Mouse (Mus musculus) lung, postnatal 0 days (tissue): ENCODE measurements around the gene Il1rl1.

Experiments
- CTCF ChIP-seq: IDR thresholded peaks from 2 replicates; pipeline ENCODE4 v1.5.1; 2016; ENCODE audit warnings: antibody characterized with exemption, mild to moderate bottlenecking
- EP300 ChIP-seq: IDR thresholded peaks from 2 replicates; pipeline ENCODE4 v1.6.1; 2016; ENCODE audit warnings: antibody characterized with exemption, mild to moderate bottlenecking, control low read depth

- TF ChIP-seq EP300 (no peak), CTCF (no peak)
Observed at GRCm38 (mm10) chr1:40504548-40504947, 75.2 kb downstream of the Il1rl1 start.
